Mouse (Mus musculus): Measurements from ENCODE around the gene Trak1. TPM values are rescaled to one million over a fixed set of nuclear protein-coding genes. Genes with fewer than 3 reads are reported as not detected.

Gene Trak1
- polyA plus RNA-seq, 1 experiment: 42.4 TPM

- TF ChIP-seq GATA1 (IDR thresholded peaks at IDR 0.05; ENCODE audit: low read length): no peak
Measured at GRCm38 (mm10) chr9:121385091-121385748, 87.9 kb downstream of the Trak1 start.

GRCm38 (mm10) chr9:121385749-121386350 lies 88.5 kb downstream of the Trak1 start:
- TF ChIP-seq GATA1 (IDR thresholded peaks at IDR 0.05; ENCODE audit: low read length): no peak

- no peak for TF ChIP-seq GATA1 (IDR thresholded peaks at IDR 0.05; ENCODE audit: low read length)
Measured at GRCm38 (mm10) chr9:121387539-121388272, 90.4 kb downstream of the Trak1 start.

- TF ChIP-seq GATA1 (IDR thresholded peaks at IDR 0.05; ENCODE audit: low read length): no peak
Measured at GRCm38 (mm10) chr9:121388273-121388931, 91.1 kb downstream of the Trak1 start.

GRCm38 (mm10) chr9:121389258-121389657 lies 92.0 kb downstream of the Trak1 start:
- no peak for TF ChIP-seq GATA1 (IDR thresholded peaks at IDR 0.05; ENCODE audit: low read length)

- TF ChIP-seq GATA1 (IDR thresholded peaks at IDR 0.05; ENCODE audit: low read length): no peak
Measured at GRCm38 (mm10) chr9:121391898-121392297, 94.6 kb downstream of the Trak1 start.

- TF ChIP-seq GATA1 (IDR thresholded peaks at IDR 0.05; ENCODE audit: low read length): no peak
Measured at GRCm38 (mm10) chr9:121392427-121392826, 95.1 kb downstream of the Trak1 start.

GRCm38 (mm10) chr9:121393104-121393503 lies 95.8 kb downstream of the Trak1 start:
- TF ChIP-seq GATA1 (IDR thresholded peaks at IDR 0.05; ENCODE audit: low read length): no peak

- no peak for TF ChIP-seq GATA1 (IDR thresholded peaks at IDR 0.05; ENCODE audit: low read length)
Measured at GRCm38 (mm10) chr9:121394882-121395281, 97.6 kb downstream of the Trak1 start.

GRCm38 (mm10) chr9:121395812-121396211 lies 98.5 kb downstream of the Trak1 start:
- no peak for TF ChIP-seq GATA1 (IDR thresholded peaks at IDR 0.05; ENCODE audit: low read length)

- no peak for TF ChIP-seq GATA1 (IDR thresholded peaks at IDR 0.05; ENCODE audit: low read length)
Measured at GRCm38 (mm10) chr9:121398100-121398760, 100.9 kb downstream of the Trak1 start.

GRCm38 (mm10) chr9:121398761-121399160 lies 101.5 kb downstream of the Trak1 start:
- TF ChIP-seq GATA1 (IDR thresholded peaks at IDR 0.05; ENCODE audit: low read length): no peak

- TF ChIP-seq GATA1 (IDR thresholded peaks at IDR 0.05; ENCODE audit: low read length): no peak
Measured at GRCm38 (mm10) chr9:121400608-121401007, 103.3 kb downstream of the Trak1 start.

- no peak for TF ChIP-seq GATA1 (IDR thresholded peaks at IDR 0.05; ENCODE audit: low read length)
Measured at GRCm38 (mm10) chr9:121403157-121403671, 105.9 kb downstream of the Trak1 start.

- TF ChIP-seq GATA1 (IDR thresholded peaks at IDR 0.05; ENCODE audit: low read length): no peak
Measured at GRCm38 (mm10) chr9:121403699-121404098, 106.4 kb downstream of the Trak1 start.
